Mouse (Mus musculus) frontal cortex, postnatal 14 days (tissue): ENCODE results near the gene Cenps.
"Not testable (repeated sequence)": the region's sequence is repeated elsewhere in the genome, so short reads cannot be mapped to it uniquely, and the experiment has no call there.

Experiments used
- DNase-seq, 2 experiments: peaks; one replicate each; pipeline ENCODE4 v3.0.0; 2022; ENCODE audit warnings: low spot score in 2 of 2

Cenps gene

DNA sequence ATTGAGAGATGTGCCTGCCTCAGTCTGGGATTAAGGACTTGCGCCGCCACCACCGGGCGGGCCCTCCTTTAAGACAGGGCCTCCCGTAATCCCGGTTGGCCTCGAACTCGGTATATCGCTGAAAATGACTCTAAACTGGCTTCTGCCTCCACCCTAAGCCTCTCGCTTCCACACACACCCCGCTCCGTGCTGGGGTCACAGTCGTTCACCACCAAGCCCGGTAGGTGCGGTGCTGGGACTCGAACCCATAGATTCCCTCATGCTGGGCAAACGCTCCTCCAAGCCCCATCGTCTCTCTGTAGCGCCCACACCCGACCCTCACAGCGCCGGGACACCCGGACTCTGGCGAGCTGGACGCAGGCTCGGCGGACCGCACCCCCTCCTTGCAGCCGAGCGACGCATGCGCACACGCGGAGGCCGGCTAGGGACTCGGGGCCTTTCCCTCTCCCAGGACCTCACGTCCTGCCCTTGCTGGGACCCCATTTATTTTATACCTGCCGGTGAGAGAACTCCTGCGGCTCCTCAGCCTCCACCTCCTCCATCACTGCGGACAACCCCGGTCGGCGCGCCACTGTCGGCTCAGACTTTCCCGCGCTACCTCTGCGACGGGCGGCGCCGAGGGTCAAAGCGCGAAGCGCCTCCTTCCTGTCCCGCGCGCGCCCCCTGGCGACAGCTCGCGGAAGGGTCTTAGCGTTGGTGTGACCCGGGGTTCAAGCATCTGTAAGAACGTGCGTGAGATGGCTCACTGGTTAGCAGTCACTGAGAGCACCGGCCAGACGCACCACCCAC is at the start of gene Cenps:
Cenps (minus strand) TSS at position 648 of the 789 bp plus-strand sequence.
- DNase-seq, result peak; percentile 79 to 85

GRCm38 (mm10) chr4:149182755-149183154 is 45.3 kb upstream of the Cenps start:
- no peak for DNase-seq

DNA sequence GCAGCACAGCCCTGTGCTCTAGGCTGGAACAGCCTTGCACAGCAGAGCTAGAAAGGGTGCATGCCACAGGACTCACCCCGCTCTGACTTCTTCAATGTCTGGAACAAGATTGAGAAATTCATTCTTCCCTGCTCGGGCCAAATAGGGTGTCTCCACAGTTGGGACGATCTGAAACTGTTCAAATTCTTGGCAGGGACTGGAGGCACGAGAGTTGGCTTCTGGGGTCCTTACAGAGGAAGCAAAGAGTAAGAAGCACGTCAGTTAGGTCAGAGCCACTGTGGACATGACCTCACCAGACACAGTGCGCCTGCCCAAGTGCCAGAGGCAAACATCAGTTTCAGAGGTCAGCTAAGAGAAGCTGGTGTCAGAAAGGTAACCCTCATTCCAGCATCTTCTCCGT is 44.8 kb upstream of the Cenps start:
- no peak for DNase-seq

- no peak for DNase-seq
Observed at GRCm38 (mm10) chr4:149179573-149179972, 42.1 kb upstream of the Cenps start.

DNA sequence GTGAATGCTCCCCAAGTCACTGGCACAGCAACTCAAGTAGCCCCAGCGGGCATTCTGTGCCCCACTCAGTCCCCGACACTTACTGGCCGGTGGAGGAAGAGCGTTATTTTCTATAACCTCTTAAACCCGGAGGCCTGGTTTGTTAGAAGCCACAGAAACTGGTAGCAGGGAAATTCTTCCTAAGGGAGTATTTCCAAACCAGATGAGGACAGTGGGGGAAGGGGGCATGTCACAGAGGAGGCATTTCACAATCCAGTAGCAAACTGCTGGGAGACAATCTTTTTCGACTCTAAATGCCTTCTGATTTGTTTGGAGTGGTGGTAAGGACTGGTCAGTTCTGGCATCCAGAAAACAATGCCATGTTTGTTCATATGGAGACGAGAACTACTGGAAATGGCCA is 41.7 kb upstream of the Cenps start:
- DNase-seq, result no peak

DNA sequence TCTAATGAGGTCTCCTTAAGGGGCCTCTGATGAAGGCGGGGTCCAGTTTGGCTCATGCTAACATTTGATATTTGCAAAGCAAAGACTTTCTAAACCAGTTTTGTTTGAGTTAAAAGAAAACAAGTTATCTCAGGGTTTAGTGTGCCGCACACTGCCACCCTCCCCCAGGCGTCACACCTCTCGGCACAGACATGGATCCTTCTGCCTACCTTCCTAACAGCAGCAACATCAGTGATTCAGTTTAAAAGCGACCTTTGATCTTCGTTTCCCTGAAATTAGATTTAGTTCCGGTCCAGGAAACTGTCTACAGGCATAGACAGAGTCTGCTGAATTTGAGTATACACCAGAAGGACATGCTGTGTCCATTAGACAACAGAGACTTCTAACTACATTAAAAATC is 40.9 kb upstream of the Cenps start:
- DNase-seq, result no peak

DNA sequence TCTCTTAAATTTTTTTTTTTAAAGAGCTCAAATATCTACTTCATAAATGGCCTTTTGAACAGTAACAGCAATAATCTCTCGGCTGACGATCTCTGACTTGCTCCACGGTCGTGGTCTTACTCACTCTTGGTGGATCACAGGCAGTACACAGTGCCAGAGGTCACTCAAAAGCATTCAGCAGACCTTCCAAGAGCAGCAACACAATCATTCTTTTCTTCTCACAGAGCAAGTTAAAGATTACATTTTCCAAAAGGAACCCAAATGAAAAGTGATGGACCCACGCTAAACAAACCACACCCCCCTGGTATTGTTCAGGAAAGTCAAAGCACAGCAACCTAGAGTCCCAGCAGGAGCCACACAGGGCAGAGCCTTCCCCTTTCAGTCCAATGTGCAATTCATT is 39.6 kb upstream of the Cenps start:
- DNase-seq, result no peak

- DNase-seq, result no peak
Observed at GRCm38 (mm10) chr4:149176645-149177044, 39.2 kb upstream of the Cenps start.

DNA sequence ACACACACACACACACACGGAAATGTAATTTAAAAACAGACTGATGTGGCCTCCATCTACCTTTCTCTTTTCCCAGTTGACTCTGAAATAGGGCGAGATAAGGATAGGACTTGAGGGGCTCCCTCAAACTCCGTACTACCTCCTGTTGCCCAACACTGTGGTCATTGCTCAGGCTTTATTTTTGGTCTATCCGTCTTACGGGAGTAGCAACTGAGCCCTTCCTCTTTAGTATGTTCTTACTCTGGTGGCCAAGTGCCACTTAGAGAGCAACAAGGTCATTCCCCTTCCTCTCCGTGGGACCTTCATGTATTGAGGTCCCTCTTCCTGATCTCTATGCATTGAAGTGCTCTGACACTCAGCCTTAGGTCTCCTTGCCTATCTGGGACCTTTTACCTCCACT is 36.2 kb upstream of the Cenps start:
- DNase-seq, result no peak

DNA sequence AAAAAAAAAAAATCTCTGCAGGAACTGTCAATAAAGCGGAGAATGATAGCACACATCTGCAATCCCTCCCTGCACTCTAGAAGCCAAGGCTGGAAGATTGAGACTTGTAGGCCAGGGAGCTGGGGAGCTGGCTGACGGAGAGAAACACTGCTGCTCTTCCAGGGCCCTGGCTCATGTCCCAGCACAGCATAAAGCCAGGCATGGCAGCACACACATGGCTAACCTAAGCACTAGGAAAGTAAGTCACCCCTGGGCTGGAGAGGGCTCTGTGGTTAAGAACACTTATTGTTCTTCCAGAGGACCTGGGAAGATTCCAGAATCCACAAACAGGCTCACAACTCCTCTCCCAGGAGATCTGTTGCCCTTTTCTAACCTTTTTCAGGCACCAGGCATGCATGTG is 35.2 kb upstream of the Cenps start:
- DNase-seq, result no peak

- no peak for DNase-seq
Observed at GRCm38 (mm10) chr4:149172083-149172482, 34.7 kb upstream of the Cenps start.

GRCm38 (mm10) chr4:149171581-149171981 is 34.2 kb upstream of the Cenps start:
- no peak for DNase-seq

- no peak for DNase-seq
Observed at GRCm38 (mm10) chr4:149170394-149170931, 33.0 kb upstream of the Cenps start.

GRCm38 (mm10) chr4:149169926-149170325 is 32.5 kb upstream of the Cenps start:
- DNase-seq, result not testable (repeated sequence)

DNA sequence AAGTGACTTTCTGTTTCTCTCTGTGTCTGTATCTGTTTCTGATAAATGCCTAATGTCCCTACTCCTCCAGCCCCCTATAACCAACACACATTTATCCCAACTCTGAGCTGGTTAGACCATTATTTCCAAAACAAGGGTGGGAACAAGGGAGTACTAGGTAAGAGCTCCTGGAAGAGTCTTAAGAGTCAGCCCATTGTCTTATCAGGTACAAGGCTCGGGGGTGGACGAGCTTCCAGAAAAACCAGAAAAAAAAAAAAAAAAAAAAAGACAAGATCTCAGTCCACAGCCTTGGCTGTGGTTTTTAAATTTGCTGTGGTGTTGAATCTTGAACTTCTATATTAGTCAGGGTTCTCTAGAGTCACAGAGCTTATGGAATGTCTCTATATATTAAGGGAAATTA is 30.6 kb upstream of the Cenps start:
- no peak for DNase-seq

DNA sequence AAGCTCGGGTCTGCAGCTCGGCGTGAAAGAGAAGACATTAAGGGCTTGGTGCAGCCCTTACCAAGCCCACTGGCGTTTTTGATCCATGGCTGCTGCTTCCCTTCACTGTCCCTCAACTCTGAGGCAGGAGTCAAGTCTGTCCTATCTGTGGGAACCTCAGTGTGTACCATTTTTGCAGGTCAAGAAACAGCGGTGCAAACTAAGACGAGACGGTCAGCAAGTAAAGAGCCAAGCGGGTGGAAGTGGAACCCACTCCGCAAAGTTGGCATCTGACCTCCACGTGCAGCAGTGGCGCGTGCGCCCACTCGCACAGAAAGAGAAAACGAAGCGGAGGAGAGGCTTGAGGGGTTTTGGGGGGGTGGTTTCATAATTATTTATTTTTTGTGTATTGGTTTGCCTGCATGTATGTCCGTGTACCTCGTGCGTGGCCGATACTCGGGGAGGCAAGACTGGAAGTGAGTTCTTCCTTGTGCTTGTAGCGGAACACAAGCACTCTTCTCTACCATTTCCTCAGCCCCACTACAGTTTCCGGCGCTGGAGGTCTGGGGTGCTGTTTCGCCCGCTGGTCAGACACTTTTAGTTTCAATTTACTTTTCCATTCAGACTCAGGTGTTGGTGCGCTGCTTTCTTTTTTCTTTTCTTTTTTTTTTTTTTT is 29.7 kb upstream of the Cenps start:
- DNase-seq, result no peak

DNA sequence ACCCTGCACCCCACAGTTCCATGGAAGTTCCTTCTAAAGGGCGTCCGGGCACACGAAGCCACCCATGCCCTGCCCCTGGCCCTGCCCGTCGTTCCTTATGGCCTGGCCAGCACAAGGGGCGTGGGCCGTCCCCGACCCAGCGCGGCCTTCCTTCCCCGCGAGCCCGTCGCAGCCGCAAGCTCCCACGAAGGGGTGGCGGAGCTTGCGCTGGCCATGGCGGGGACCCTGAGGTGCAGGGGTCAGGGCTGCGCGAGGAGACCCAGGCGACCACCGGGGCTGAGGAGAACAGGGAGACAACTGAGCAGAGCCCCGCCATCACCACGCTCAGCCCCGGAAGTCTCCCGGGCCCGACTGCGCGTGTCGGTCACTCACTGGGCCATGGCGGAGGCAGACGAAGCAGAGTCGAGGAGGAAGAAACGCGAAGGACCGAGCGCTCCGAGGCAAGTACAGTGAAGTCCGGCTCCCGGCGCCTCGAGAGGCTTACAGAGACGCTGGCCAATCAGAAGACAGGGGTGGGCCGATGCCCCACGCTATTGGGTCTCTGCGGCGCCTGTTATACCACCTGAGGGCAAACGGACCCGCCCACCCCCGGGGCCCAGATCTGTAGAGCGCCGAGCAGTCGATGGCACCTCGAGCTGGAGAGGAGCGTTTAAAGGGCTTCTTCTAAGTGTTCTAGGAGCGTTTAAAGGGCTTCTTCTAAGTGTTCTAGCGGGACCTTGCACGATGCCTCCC is 29.0 kb upstream of the Cenps start, which contains the start of gene Pgd:
Pgd (minus strand) TSS at position 557 of the 732 bp plus-strand sequence.
- peak; percentile 95 for DNase-seq

- DNase-seq, result no peak
Observed at GRCm38 (mm10) chr4:149164150-149164549, 26.7 kb upstream of the Cenps start.

DNA sequence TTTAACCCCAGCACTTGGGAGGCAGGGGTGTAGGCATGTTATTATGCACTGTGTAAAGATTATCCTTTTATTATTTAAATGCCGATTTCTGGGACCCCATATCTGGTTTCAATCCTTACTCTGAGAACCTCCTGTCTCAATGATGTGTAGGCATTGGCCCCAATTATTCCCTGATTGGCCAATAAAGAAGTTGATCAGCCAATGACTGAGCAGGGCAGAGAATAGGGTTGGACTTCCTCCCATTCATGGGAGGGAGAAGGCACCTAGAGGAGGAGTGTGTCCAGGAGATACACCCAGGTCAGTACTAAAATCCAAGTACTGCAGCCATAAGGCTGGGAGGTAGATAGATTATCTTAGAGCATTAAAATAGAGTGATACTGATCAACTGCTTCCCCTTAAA is 25.8 kb upstream of the Cenps start:
- DNase-seq, result no peak

GRCm38 (mm10) chr4:149161166-149161565 is 23.7 kb upstream of the Cenps start:
- no peak for DNase-seq

GRCm38 (mm10) chr4:149159891-149160290 is 22.5 kb upstream of the Cenps start:
- DNase-seq, result no peak

- DNase-seq, result no peak
Observed at GRCm38 (mm10) chr4:149159203-149159602, 21.8 kb upstream of the Cenps start.
